Mouse (Mus musculus) CD4-positive, CD25-positive, alpha-beta regulatory T cell, adult 9 weeks (primary cell): Measurements from ENCODE around the gene Miga1. TPM values are rescaled to one million over a fixed set of nuclear protein-coding genes. Genes with fewer than 3 reads are reported as not detected.

Experiments
- polyA plus RNA-seq: library from polyadenylated mRNA; unstranded; fragments of 100-300 nt; shearing (Covaris generic); gene quantifications from one replicate; pipeline ENCODE4 v1.2.1, GENCODE M21; 2017

The Miga1 gene
- polyA plus RNA-seq: 11.6 TPM

GRCm38 (mm10) chr3:152339862-152340557 lies at the start of gene Miga1:
Gene Miga1 (minus strand): TSS chr3:152340407.

GRCm38 (mm10) chr3:152345732-152346632 lies 5.8 kb upstream of the Miga1 start, which contains the start of gene Usp33:
Gene Usp33 (plus strand): TSS chr3:152346478.

GRCm38 (mm10) chr3:152266036-152266421 lies 74.2 kb downstream of the Miga1 start, which contains the start of gene Nexn:
Gene Nexn (minus strand): TSS chr3:152266350.

Other genes starting within 250 kb of the Miga1 start
- gene Gipc2, start 174.2 kb downstream of the Miga1 start, polyA plus RNA-seq: not detected
- gene Dnajb4, start 130.1 kb downstream of the Miga1 start, polyA plus RNA-seq: 13.3 TPM
- gene Fubp1, start 130.0 kb downstream of the Miga1 start, polyA plus RNA-seq: 259 TPM
- gene Nexn, start 74.1 kb downstream of the Miga1 start, polyA plus RNA-seq: 0.56 TPM
- gene Usp33, start 6.1 kb upstream of the Miga1 start, polyA plus RNA-seq: 44.5 TPM
- 34.2 TPM for gene Zzz3, start 55.1 kb upstream of the Miga1 start, polyA plus RNA-seq